Mouse (Mus musculus): ENCODE data around the gene B230219D22Rik. TPM values are rescaled to one million over a fixed set of nuclear protein-coding genes. Genes with fewer than 3 reads are reported as not detected.

B230219D22Rik gene
- 6.1 and 7.6 TPM in 2 replicates for polyA plus RNA-seq (2012; rRNA removed)

DNA sequence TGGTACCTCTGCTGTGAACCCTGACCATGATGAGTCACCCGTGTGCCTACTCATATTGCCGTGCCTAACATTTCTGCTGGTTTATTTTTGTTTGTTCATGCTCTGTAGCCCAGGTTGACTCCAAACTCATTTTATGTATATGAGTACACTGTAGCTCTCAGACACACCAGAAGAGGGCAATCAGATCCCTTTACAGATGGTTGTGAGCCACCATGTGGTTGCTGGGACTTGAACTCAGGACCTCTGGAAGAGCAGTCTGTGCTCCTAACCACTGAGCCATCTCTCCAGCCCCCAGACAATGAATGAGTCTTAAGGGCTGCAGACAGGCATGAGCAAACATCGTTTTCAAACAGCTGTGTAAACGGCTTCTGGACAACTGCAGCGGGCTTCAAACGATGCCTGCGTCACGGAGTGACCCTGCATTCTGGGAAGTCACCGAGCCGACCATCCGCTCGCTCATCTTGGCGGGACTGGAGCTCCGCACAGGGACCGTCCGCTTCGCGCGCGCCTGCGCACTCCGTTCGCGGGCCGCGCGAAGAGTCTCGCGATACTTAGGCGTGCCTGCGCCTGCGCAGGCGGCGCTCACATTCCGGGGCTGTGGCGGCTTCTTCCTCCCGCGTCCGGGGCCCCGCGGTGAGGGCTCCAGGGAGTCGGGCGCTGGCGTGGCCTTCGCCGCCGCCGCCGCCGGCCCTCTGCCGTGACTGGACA is at the start of gene B230219D22Rik:
Gene B230219D22Rik, plus strand, starts transcription at position 590 of the 708 bp plus-strand sequence.
- peak; percentile 94 for TF ChIP-seq POLR2A (IDR thresholded peaks at IDR 0.05; ENCODE audit: control insufficient read depth, low read depth, low read length)
- no peak for TF ChIP-seq CTCF (IDR thresholded peaks at IDR 0.05; ENCODE audit: control insufficient read depth, insufficient read depth, insufficient replicate concordance, low read depth, low read length)
- Histone ChIP-seq H3K4me3 (ENCODE audit: control insufficient read depth, low read depth, low read length) (peak within 1 kb of the TSS; percentile 94), H3K36me3 (ENCODE audit: control insufficient read depth, insufficient read depth, low read length) (no peaks in the 10 kb centered on the region), H3K4me1 (ENCODE audit: control insufficient read depth, insufficient read depth, low read length) (peaks cover 4% of the 10 kb centered on the region; the same call in 1 of the 2 replicates), H3K27me3 (ENCODE audit: control insufficient read depth, insufficient read depth, low read length) (no peaks in the 10 kb centered on the region), H3K27ac (ENCODE audit: control insufficient read depth, insufficient read depth, low read depth, low read length) (peak within 1 kb of the TSS; percentile 90)

DNA sequence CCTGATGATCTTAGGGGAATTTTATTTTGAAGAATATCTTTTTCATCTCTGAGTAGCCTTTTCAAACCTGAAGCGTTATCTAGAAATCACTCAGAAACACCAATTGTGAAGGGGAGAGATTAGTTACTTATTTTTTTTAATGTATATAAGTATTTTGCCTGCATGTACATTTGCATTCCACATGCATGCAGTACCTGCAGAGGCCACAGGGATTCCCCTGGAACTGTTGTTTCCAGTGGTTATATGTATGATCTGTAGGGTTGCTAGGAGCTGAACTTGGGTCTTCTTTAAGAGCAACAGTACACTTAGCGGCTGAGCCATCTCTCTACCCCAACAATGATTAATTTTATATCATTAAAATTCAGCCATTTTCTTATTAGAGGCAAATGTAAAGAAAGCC is 48.4 kb upstream of the B230219D22Rik start:
- peaks cover 2% of the 10 kb centered on the region; the same call in 1 of the 2 replicates for H3K4me1 ChIP-seq (ENCODE audit: control insufficient read depth, insufficient read depth, low read length)
- no peak overlapping the region for H3K4me3 ChIP-seq (ENCODE audit: control insufficient read depth, low read depth, low read length)
- no peak overlapping the region for H3K27ac ChIP-seq (ENCODE audit: control insufficient read depth, insufficient read depth, low read depth, low read length)
- no peak for TF ChIP-seq CTCF (IDR thresholded peaks at IDR 0.05; ENCODE audit: control insufficient read depth, insufficient read depth, insufficient replicate concordance, low read depth, low read length)
- no peak for TF ChIP-seq POLR2A (IDR thresholded peaks at IDR 0.05; ENCODE audit: control insufficient read depth, low read depth, low read length)
- H3K36me3 ChIP-seq (ENCODE audit: control insufficient read depth, insufficient read depth, low read length): peaks cover 6% of the 10 kb centered on the region
- no peaks in the 10 kb centered on the region for H3K27me3 ChIP-seq (ENCODE audit: control insufficient read depth, insufficient read depth, low read length)

DNA sequence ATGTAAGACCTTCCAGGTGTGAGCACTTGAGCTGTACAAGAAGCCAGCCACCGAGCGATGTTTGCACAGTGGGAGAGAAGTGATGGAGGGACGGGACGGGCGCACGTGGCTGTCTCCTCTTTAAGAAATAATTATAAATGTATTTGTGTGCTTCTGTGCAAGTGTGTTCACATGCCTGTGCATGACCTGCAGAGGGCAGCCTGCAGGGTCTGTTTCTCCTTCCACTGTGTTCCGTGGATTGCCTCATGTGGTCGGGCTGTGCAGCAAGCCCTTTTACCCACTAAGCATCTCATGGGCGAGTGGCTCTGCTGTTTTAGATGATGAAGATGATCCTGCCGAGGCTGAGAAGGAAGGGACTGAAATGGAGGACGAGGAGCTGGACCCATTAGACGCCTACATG is 42.8 kb upstream of the B230219D22Rik start:
- Histone ChIP-seq H3K27me3 (ENCODE audit: control insufficient read depth, insufficient read depth, low read length) (no peaks in the 10 kb centered on the region), H3K36me3 (ENCODE audit: control insufficient read depth, insufficient read depth, low read length) (peaks cover 8% of the 10 kb centered on the region), H3K4me1 (ENCODE audit: control insufficient read depth, insufficient read depth, low read length) (no peaks in the 10 kb centered on the region), H3K27ac (ENCODE audit: control insufficient read depth, insufficient read depth, low read depth, low read length) (no peak overlapping the region), H3K4me3 (ENCODE audit: control insufficient read depth, low read depth, low read length) (no peak overlapping the region)
- TF ChIP-seq CTCF (IDR thresholded peaks at IDR 0.05; ENCODE audit: control insufficient read depth, insufficient read depth, insufficient replicate concordance, low read depth, low read length) (no peak), POLR2A (IDR thresholded peaks at IDR 0.05; ENCODE audit: control insufficient read depth, low read depth, low read length) (no peak)

DNA sequence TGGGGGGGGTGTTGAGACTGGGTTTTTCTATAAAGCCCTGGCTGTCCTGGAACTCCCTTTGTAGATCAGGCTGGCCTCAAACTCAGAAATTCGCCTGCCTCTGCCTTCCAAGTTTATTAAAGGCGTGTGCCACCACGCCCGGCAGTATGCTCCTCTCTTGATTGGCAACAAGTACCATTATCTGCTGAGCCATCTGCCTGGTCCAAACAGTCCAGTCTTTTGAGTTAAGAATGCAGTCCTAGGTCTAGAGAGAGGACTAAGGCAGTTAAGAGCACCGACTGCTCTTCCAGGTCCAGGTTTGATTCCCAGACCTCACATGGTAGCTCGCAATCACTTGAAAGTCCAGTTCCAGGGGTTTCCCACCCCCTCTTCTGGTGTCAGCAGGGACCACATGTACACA is 41.9 kb upstream of the B230219D22Rik start:
- Histone ChIP-seq H3K27me3 (ENCODE audit: control insufficient read depth, insufficient read depth, low read length) (no peaks in the 10 kb centered on the region), H3K27ac (ENCODE audit: control insufficient read depth, insufficient read depth, low read depth, low read length) (no peak overlapping the region), H3K36me3 (ENCODE audit: control insufficient read depth, insufficient read depth, low read length) (peaks cover 8% of the 10 kb centered on the region), H3K4me3 (ENCODE audit: control insufficient read depth, low read depth, low read length) (no peak overlapping the region), H3K4me1 (ENCODE audit: control insufficient read depth, insufficient read depth, low read length) (no peaks in the 10 kb centered on the region)
- TF ChIP-seq CTCF (IDR thresholded peaks at IDR 0.05; ENCODE audit: control insufficient read depth, insufficient read depth, insufficient replicate concordance, low read depth, low read length): no peak
- no peak for TF ChIP-seq POLR2A (IDR thresholded peaks at IDR 0.05; ENCODE audit: control insufficient read depth, low read depth, low read length)

DNA sequence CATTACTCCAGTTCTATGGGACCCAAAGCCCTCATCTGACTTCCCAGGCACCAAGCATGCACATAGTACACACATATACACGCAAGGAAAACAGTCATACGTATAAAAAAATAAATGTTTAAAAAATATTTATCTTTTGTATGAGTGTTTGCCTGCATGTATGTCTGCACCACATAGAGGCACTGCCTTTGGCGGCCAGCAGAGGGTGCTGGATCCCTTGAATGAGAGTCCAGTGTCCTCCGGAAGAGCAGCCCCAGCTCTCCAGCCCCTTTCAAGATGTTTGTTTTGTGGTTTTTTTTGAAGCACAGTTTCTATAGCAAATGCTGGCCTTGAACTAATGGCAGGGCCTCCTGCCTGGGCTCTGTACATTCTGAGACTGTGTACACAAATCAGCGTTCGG is 24.4 kb upstream of the B230219D22Rik start:
- no peak for TF ChIP-seq POLR2A (IDR thresholded peaks at IDR 0.05; ENCODE audit: control insufficient read depth, low read depth, low read length)
- peak; percentile 52; the same call in 1 of the 2 replicates for TF ChIP-seq CTCF (IDR thresholded peaks at IDR 0.05; ENCODE audit: control insufficient read depth, insufficient read depth, insufficient replicate concordance, low read depth, low read length)
- H3K4me3 ChIP-seq (ENCODE audit: control insufficient read depth, low read depth, low read length): no peak overlapping the region
- H3K27me3 ChIP-seq (ENCODE audit: control insufficient read depth, insufficient read depth, low read length): no peaks in the 10 kb centered on the region
- no peak overlapping the region for H3K27ac ChIP-seq (ENCODE audit: control insufficient read depth, insufficient read depth, low read depth, low read length)
- H3K36me3 ChIP-seq (ENCODE audit: control insufficient read depth, insufficient read depth, low read length): peaks cover 6% of the 10 kb centered on the region
- H3K4me1 ChIP-seq (ENCODE audit: control insufficient read depth, insufficient read depth, low read length): no peaks in the 10 kb centered on the region

DNA sequence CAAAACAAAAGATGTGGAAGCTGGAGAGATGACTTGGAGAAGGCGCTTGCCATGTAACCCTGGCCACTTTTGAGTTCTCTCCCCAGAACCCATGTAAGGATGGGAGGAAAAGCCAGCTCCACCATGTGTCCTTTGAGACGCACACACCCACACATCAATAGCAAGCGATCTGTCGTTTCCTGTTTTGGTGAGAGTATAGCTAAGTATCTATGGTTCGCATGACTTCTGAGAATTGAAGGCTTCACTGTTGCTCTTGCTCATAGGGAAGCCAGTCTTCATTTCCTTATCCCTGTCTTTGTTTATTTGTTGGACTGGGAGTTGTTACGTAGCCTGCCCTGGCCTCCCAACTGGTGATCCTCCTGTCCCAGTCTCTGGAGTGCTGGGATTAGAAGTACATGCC is 20.2 kb upstream of the B230219D22Rik start:
- H3K36me3 ChIP-seq (ENCODE audit: control insufficient read depth, insufficient read depth, low read length): peaks cover 12% of the 10 kb centered on the region
- H3K4me1 ChIP-seq (ENCODE audit: control insufficient read depth, insufficient read depth, low read length): no peaks in the 10 kb centered on the region
- no peak overlapping the region for H3K27ac ChIP-seq (ENCODE audit: control insufficient read depth, insufficient read depth, low read depth, low read length)
- H3K27me3 ChIP-seq (ENCODE audit: control insufficient read depth, insufficient read depth, low read length): no peaks in the 10 kb centered on the region
- H3K4me3 ChIP-seq (ENCODE audit: control insufficient read depth, low read depth, low read length): no peak overlapping the region
- TF ChIP-seq CTCF (IDR thresholded peaks at IDR 0.05; ENCODE audit: control insufficient read depth, insufficient read depth, insufficient replicate concordance, low read depth, low read length) (no peak), POLR2A (IDR thresholded peaks at IDR 0.05; ENCODE audit: control insufficient read depth, low read depth, low read length) (no peak)

DNA sequence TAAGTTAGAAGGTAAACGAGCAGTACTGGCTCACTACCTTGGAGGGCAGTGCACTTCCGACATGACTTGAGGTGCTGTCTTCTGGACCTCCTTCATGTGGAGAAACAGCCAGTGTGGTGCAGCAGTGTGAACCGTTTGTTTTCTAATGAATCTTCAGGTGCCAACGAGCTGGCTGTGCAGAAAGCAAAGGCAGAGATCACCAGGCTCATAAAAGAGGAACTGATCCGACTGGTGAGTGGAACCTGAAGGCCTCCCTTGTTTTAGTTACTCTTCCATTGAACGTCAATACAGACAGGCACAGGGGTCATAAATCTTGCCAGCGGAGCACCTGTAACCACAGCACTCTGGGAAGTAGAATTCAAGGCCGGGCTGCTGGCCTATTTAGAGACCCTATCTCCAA is 15.6 kb upstream of the B230219D22Rik start:
- Histone ChIP-seq H3K27ac (ENCODE audit: control insufficient read depth, insufficient read depth, low read depth, low read length) (no peak overlapping the region), H3K27me3 (ENCODE audit: control insufficient read depth, insufficient read depth, low read length) (no peaks in the 10 kb centered on the region), H3K36me3 (ENCODE audit: control insufficient read depth, insufficient read depth, low read length) (peaks cover 9% of the 10 kb centered on the region), H3K4me1 (ENCODE audit: control insufficient read depth, insufficient read depth, low read length) (no peaks in the 10 kb centered on the region), H3K4me3 (ENCODE audit: control insufficient read depth, low read depth, low read length) (no peak overlapping the region)
- no peak for TF ChIP-seq POLR2A (IDR thresholded peaks at IDR 0.05; ENCODE audit: control insufficient read depth, low read depth, low read length)
- no peak for TF ChIP-seq CTCF (IDR thresholded peaks at IDR 0.05; ENCODE audit: control insufficient read depth, insufficient read depth, insufficient replicate concordance, low read depth, low read length)
